Mouse (Mus musculus) embryonic facial prominence, embryonic 10.5 days (tissue): ENCODE measurements around the gene Cldn13. TPM values are rescaled to one million over a fixed set of nuclear protein-coding genes. Genes with fewer than 3 reads are reported as not detected.
"Not testable (repeated sequence)": the region's sequence is repeated elsewhere in the genome, so short reads cannot be mapped to it uniquely, and the experiment has no call there.

Experiments
- DNase-seq: peaks from one replicate; pipeline ENCODE4 v3.0.0-alpha.2; 2017; ENCODE audit warnings: low spot score
- H3K27ac ChIP-seq: fragments of 300-500 bp; sonication (generic); replicated peaks from 2 replicates; pipeline ENCODE4 v1.5.1; 2016; ENCODE audit warnings: mild to moderate bottlenecking
- H3K27me3 ChIP-seq: fragments of 300-500 bp; sonication (generic); replicated peaks from 2 replicates; pipeline ENCODE4 v1.6.1; 2016; ENCODE audit warnings: low read depth, mild to moderate bottlenecking; ENCODE audit not compliant: poor library complexity, severe bottlenecking
- H3K36me3 ChIP-seq: fragments of 300-500 bp; sonication (generic); replicated peaks from 2 replicates; pipeline ENCODE4 v1.6.1; 2016; ENCODE audit warnings: mild to moderate bottlenecking, moderate library complexity
- H3K4me1 ChIP-seq: fragments of 300-500 bp; sonication (generic); 2 replicates; pipeline ENCODE4 v1.6.1; 2016
- H3K4me3 ChIP-seq: fragments of 300-500 bp; sonication (generic); 2 replicates; pipeline ENCODE4 v1.5.1; 2016; ENCODE audit warnings: mild to moderate bottlenecking, moderate library complexity
- H3K9me3 ChIP-seq: fragments of 300-500 bp; sonication (generic); 2 replicates; pipeline ENCODE4 v1.6.1; 2016; ENCODE audit warnings: mild to moderate bottlenecking
- WGBS: fragments of 180-500 bp; shearing (Covaris S2); methylation state at CpG from one replicate; pipeline ENCODE4 v1.1.7; 2016; 5-methylcytosine and 5-hydroxymethylcytosine counted together
- polyA plus RNA-seq: library from polyadenylated mRNA; unstranded; fragments of >200 nt; fragmentation: Nextera tagmentation; extraction: Ambion mirVana; gene quantifications from 2 replicates; pipeline ENCODE4 v1.2.1, GENCODE M21; 2016

Cldn13 gene
- polyA plus RNA-seq, result 2.1 and 2.8 TPM in 2 replicates

DNA sequence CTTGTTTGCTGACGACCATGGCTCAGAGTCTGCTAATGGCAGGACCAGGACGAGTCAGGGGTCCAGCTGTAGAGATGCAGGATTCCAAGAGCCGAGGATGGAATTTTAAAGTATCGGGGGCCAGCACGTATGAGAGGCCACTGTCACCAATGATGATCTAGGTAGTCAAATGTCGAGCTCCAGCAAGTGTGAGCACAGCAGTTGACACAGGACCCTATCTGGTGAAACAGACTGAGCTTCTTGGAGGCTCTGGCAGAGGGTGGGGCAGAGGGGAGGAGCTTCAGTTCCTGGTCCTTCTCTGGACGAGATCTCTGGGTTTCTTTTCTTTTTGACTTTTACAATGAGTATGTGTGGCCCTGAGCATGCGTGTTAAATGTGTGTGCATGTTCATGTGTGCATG, at the start of gene Cldn13:
Gene Cldn13, minus strand, starts transcription at position 216 of the 400 bp plus-strand sequence.
- no peaks in the 10 kb centered on the region for H3K9me3 ChIP-seq
- no peaks in the 10 kb centered on the region for H3K36me3 ChIP-seq
- WGBS, result 83% methylated on average over 8 of the region's 8 CpGs
- peak within 1 kb of the TSS; percentile 23; the same call in 1 of the 2 replicates for H3K4me3 ChIP-seq
- peak within 1 kb of the TSS; percentile 48 for H3K27ac ChIP-seq
- DNase-seq, result no peak
- no peaks in the 10 kb centered on the region for H3K27me3 ChIP-seq
- no peaks in the 10 kb centered on the region for H3K4me1 ChIP-seq

DNA sequence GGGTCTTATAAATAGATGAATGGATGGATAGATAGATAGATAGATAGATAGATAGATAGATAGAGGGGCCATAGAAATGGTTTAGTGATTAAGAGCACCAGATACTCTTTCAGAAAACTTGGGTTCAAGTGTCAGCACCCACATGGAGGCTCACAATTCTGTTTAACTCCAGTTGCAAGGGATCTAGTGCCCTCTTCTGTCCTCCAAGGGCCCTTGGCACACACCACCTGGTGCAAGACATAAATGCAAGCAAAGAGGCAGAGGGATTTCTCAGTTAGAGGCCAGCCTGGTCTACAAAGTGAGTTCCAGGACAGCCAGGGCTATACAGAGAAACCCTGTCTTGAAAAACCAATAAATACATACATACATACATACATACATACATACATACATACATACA, 49.3 kb upstream of the Cldn13 start:
- DNase-seq, H3K9me3 ChIP-seq, H3K27ac ChIP-seq, H3K36me3 ChIP-seq, H3K4me3 ChIP-seq: not testable (repeated sequence)
- H3K27me3 ChIP-seq, result peaks cover 19% of the 10 kb centered on the region
- H3K4me1 ChIP-seq, result peaks cover 24% of the 10 kb centered on the region

DNA sequence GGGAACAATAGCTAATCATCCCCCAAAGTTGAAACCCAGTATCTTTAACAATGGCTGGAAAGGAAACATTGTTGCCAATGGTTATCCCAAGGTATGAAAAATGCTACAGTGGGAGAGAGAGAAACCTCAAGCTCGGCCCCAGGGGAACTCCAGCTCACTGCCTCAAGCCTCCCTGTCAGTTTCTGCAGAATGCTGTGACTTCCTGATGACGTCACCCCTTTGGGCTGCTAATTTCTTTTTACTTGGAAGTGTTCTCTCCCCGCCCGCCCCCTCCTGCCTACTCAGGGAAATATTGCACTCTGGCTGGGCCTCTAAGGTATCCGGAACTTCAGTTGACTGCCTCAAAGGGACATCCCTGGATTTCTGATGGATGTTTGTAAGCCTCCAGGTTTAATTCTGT, 48.2 kb upstream of the Cldn13 start:
- Histone ChIP-seq H3K9me3 (no peaks in the 10 kb centered on the region), H3K27ac (no peak overlapping the region), H3K4me1 (peaks cover 24% of the 10 kb centered on the region), H3K4me3 (no peak overlapping the region), H3K36me3 (no peaks in the 10 kb centered on the region), H3K27me3 (peaks cover 19% of the 10 kb centered on the region)
- 52% methylated on average over 5 of the region's 5 CpGs for WGBS
- DNase-seq, result no peak

DNA sequence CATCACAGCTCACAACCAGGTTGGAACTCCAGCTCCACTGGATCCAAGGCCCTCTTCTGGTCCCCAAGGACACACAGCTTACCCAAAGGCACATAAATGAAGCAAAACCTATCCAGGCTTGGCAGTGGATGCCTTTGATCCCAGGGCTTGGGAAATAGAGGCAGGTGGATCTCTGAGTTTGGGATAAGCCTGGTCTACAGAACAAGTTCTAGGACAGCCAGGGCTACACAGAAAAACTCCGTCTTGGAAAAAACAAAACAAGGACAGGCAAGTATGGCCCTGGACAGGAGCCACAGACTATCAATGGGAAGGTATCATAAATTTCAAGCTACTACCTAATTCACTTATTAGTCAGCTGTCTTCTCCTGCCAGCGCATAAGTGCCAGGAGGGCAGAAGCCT, 46.2 kb upstream of the Cldn13 start:
- H3K4me1 ChIP-seq, result peaks cover 20% of the 10 kb centered on the region
- H3K27me3 ChIP-seq, result peaks cover 8% of the 10 kb centered on the region
- WGBS, result 93% methylated on average over 2 of the region's 2 CpGs
- no peaks in the 10 kb centered on the region for H3K36me3 ChIP-seq
- no peak overlapping the region for H3K27ac ChIP-seq
- no peak overlapping the region for H3K4me3 ChIP-seq
- no peak for DNase-seq
- H3K9me3 ChIP-seq, result no peaks in the 10 kb centered on the region

DNA sequence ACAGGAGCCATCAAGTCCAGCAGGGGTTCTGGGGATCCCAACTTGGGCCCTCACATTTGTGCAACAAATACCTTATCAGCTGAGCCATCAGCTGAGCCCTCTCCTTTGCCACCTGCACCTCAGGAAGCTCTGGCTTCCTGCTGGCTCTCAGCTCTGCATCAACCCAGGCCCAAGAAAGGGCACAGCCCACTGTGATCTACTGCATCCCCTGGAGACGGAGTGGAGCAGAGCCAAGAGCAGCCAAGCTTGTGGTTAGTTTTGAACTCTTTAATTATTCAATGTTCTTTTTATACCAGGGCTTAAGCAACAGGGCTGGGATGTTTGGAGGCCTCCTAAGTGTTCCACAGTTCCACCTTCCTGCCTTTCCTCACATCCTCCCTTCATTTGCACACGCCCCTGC, 45.1 kb upstream of the Cldn13 start:
- H3K36me3 ChIP-seq, result no peaks in the 10 kb centered on the region
- H3K9me3 ChIP-seq, result no peaks in the 10 kb centered on the region
- H3K4me1 ChIP-seq, result peaks cover 9% of the 10 kb centered on the region
- no peaks in the 10 kb centered on the region for H3K27me3 ChIP-seq
- no peak for DNase-seq
- H3K4me3 ChIP-seq, result no peak overlapping the region
- WGBS, result 76% methylated on average over 2 of the region's 2 CpGs
- H3K27ac ChIP-seq, result no peak overlapping the region

DNA sequence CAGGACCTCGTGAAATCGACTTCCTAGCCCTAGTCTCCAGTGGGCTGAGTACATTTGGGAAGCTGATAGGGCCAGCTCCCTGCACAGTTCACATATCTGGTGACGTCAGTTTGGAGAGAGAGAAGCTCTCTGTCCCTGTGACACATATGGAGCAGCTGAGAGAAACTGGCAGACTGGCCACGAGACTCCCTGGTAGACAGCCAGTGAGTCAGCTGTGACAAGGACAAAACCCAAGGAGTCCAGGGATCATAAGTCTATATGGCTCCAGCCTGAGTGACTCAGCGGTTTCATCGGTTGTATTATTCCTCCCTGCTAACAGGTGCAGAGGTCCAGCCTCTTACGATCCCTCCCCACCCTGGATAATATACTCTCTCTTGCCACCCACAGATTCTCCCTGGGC, 43.8 kb upstream of the Cldn13 start:
- WGBS, result 82% methylated on average over 7 of the region's 7 CpGs
- Histone ChIP-seq H3K4me3 (no peak overlapping the region), H3K4me1 (peaks cover 9% of the 10 kb centered on the region), H3K27me3 (no peaks in the 10 kb centered on the region), H3K36me3 (no peaks in the 10 kb centered on the region), H3K9me3 (no peaks in the 10 kb centered on the region), H3K27ac (no peak overlapping the region)
- no peak for DNase-seq

DNA sequence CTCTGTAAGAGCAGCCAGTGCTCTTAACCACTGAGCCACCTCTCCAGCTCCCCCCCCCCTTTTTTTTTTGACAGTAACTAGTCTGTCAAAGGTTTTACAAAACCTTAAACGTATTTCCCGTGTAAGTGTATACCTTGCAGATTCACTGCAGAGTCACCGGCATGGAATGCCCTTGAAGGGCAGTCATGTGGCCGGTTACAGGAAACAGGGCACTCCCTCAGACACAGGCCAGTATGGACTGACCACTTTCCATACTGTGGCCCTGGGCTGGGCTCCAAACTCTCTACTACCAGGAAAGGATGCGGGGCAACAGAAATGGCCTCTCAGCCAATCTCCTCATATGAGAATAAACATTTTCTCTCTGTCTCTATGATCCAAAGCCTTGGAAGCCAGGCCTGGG, 40.2 kb upstream of the Cldn13 start:
- peaks cover 25% of the 10 kb centered on the region for H3K4me1 ChIP-seq
- DNase-seq, result no peak
- no peak overlapping the region for H3K27ac ChIP-seq
- WGBS, result 72% methylated on average over 5 of the region's 5 CpGs
- H3K27me3 ChIP-seq, result peaks cover 9% of the 10 kb centered on the region
- no peaks in the 10 kb centered on the region for H3K9me3 ChIP-seq
- H3K36me3 ChIP-seq, result no peaks in the 10 kb centered on the region
- H3K4me3 ChIP-seq, result no peak overlapping the region

DNA sequence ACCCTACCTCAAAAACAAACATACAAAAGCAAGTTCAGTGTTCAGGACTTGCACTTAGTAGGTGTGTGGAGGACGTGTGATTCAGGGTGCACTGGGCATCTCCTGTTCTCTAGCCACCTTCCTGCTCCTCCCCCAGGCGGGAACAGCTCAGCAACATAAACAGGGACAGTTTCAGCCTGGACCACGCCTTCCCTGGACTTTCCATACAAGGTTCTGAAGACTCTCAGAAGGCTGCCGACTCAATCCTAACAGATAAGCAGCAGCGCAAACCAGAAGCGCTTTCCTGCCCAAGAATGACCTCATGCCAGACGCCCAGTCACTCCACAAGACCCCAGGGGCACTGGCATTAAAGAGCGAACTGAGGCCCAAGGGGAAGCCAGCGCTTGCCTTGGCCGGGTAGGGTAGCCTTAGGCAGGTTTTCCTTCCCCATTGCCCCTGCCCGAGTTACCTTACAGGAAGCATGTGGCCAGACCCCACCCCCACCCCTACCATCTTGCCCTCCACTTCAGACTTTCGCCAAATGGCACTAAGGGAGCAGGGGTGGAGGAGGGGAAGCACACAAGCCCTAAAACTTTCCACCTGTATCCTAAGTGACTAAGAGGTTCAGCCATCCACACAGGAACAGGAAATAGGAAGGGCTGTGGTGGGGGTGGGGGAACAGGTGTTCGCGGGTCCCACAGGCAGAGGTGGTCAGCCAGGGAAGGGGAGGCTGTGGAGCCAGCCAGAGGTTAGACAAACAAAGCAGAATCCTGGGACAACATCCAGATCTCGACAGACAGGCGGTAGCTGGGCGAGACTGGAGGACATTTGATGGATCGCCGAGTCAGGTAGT, 35.9 kb upstream of the Cldn13 start:
- Histone ChIP-seq H3K36me3 (no peaks in the 10 kb centered on the region), H3K9me3 (no peaks in the 10 kb centered on the region), H3K27ac (peak overlapping the region; percentile 66), H3K27me3 (peaks cover 33% of the 10 kb centered on the region), H3K4me1 (peaks cover 36% of the 10 kb centered on the region), H3K4me3 (peak overlapping the region; percentile 25; the same call in 1 of the 2 replicates)
- 37% methylated on average over 19 of the region's 19 CpGs for WGBS
- no peak for DNase-seq

DNA sequence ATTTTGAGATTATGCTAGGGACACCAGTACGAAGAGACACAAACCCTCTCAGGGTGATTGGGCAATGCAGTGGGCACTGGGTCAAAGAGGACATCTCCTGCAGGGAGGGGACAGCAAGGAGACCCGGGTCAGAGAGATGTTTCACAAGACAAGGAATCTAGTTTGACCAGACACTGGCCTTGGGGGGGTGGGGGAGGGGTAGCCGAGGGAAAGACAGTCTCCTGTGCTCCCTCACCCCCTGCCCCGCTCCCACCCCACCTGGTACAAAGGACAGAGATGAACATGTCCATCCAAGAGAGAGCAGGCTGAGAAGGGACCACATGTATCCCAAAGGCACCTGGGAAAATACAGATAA, 32.7 kb upstream of the Cldn13 start:
- DNase-seq, result no peak
- H3K27ac ChIP-seq, result peak overlapping the region; percentile 73
- no peaks in the 10 kb centered on the region for H3K36me3 ChIP-seq
- H3K4me1 ChIP-seq, result peaks cover 44% of the 10 kb centered on the region
- no peaks in the 10 kb centered on the region for H3K9me3 ChIP-seq
- peaks cover 54% of the 10 kb centered on the region for H3K27me3 ChIP-seq
- WGBS, result 66% methylated on average over 4 of the region's 4 CpGs
- H3K4me3 ChIP-seq, result no peak overlapping the region

DNA sequence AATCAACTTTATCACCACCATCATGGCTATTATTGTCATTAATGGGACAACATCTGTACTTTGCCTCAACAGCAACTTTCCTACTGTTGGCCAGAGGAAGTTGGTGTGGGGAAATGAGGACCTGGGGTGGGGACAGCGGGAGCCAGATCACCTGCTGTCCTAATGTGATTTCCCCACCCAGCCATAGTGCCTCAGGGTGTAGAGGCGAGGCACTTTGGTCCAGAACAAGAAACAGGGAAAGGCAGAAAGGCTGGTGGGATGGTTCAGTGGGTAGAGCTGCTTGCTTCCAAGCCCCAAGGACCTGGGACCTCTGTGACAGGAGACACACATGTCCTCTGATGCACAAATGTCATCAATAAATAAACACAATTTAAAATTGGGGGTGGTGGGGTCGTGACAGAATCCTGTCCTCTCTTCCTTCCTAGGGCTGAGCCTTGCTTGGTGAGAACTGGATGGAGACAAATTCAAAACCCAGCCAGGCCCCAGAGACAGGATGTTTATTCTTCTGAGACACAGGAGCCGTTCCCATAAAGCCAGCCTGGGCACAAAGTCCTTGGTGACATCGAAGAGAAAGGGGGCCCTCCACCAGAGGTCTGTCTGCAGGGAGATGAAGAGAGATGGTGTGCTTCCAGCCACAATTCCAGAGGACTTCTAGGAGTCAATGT, 32.2 kb upstream of the Cldn13 start:
- WGBS, result 60% methylated on average over 5 of the region's 5 CpGs
- no peak for DNase-seq
- Histone ChIP-seq H3K27me3 (peaks cover 51% of the 10 kb centered on the region), H3K4me3 (no peak overlapping the region; the same call in 1 of the 2 replicates), H3K9me3 (no peaks in the 10 kb centered on the region), H3K27ac (peak overlapping the region; percentile 73), H3K36me3 (no peaks in the 10 kb centered on the region), H3K4me1 (peaks cover 44% of the 10 kb centered on the region)

DNA sequence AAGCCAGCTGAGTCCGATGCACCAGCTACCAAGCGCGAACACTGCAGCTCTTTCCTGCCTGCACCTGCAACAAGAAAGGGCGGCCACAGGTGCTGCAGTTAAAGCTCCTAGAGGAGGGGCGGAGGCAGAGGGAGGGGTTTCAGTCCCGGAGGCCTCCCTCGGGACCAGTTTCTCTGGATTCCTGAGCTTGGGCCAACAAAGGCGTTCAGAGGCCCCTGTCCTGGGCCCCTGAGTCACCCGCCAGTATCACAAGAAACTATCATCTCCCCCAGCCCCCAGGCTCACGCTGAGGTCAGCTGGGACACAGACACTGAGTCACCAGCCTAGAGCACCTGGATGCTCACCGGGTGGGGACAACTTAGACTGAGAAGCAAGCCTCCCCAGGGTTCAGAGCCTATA, 31.5 kb upstream of the Cldn13 start, which contains the start of gene Cldn4:
Gene Cldn4, minus strand, starts transcription at position 78 of the 399 bp plus-strand sequence.
- Histone ChIP-seq H3K36me3 (no peaks in the 10 kb centered on the region), H3K27me3 (peaks cover 48% of the 10 kb centered on the region), H3K9me3 (no peaks in the 10 kb centered on the region), H3K4me1 (peaks cover 44% of the 10 kb centered on the region), H3K27ac (peak within 1 kb of the TSS; percentile 73), H3K4me3 (peak within 1 kb of the TSS; percentile 51)
- 5% methylated on average over 11 of the region's 11 CpGs for WGBS
- peak; percentile 72 for DNase-seq

DNA sequence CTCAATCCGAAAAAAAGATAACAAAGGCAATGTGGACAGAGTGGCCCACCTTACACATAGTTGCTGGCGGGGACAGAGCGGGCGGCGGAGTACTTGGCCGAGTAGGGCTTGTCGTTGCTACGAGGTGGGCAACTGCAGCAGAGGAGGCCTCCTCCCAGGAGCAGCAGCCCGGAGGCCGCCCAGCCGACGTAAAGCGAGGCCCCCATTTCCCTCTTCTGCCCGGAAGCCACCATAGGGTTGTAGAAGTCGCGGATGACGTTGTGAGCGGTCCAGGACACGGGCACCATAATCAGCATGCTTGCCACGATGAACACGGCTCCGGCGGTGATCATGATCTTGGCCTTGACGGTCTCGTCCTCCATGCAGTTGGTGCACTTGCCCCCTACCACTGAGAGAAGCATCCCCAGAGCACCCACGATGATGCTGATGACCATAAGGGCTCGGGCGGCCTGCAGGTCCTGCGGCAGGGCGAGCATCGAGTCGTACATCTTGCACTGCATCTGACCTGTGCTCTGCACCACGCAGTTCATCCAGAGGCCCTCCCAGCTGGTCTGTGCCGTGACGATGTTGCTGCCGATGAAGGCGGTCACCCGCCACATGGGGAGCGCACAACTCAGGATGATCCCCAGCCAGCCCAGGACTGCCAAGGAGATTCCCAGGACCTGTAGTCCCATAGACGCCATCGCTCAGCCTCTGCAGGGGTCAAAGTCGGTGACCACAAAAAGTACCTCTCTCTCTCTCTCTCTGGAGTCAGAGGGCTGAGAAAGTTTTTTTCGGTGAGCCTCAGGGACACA, 30.9 kb upstream of the Cldn13 start:
- Histone ChIP-seq H3K27ac (peak overlapping the region; percentile 73), H3K36me3 (no peaks in the 10 kb centered on the region), H3K4me1 (peaks cover 44% of the 10 kb centered on the region), H3K9me3 (no peaks in the 10 kb centered on the region), H3K4me3 (peak overlapping the region; percentile 51), H3K27me3 (peaks cover 47% of the 10 kb centered on the region)
- WGBS, result 14% methylated on average over 43 of the region's 43 CpGs
- DNase-seq, result peak; percentile 45
